Mouse (Mus musculus) heart, postnatal 0 days (tissue): ENCODE data around the gene BC048562. TPM values are rescaled to one million over a fixed set of nuclear protein-coding genes. Genes with fewer than 3 reads are reported as not detected.
A peak's percentile ranks its signal among the peaks of the same experiment; 100 is the strongest.

ENCODE experiments used
- ATAC-seq: fragments of 200-750 bp; cut with Nextera tagmentation; 2 replicates; pipeline ENCODE4 v1.8.0; 2017; ENCODE audit warnings: low read depth, moderate number of reproducible peaks, moderate library complexity; ENCODE audit not compliant: insufficient read depth
- DNase-seq: peaks from one replicate; pipeline ENCODE4 v3.0.0-alpha.2; 2016; ENCODE audit warnings: low spot score
- H3K27ac ChIP-seq: fragments of 300-500 bp; sonication (generic); 2 replicates; pipeline ENCODE4 v1.5.1; 2014; ENCODE audit warnings: low read depth, mild to moderate bottlenecking
- H3K27me3 ChIP-seq: fragments of 300-500 bp; sonication (generic); 2 replicates; pipeline ENCODE4 v1.6.1; 2014; ENCODE audit warnings: low read length, mixed read lengths; ENCODE audit not compliant: control insufficient read depth, insufficient read depth
- H3K36me3 ChIP-seq: fragments of 300-500 bp; sonication (generic); replicated peaks from 2 replicates; pipeline ENCODE4 v1.6.1; 2014; ENCODE audit warnings: low read length, mixed read lengths; ENCODE audit not compliant: control insufficient read depth, insufficient read depth
- H3K4me1 ChIP-seq: fragments of 300-500 bp; sonication (generic); 2 replicates; pipeline ENCODE4 v1.6.1; 2014; ENCODE audit warnings: antibody characterized with exemption; ENCODE audit not compliant: control insufficient read depth, insufficient read depth
- H3K4me2 ChIP-seq: fragments of 300-500 bp; sonication (generic); 2 replicates; pipeline ENCODE4 v1.6.1; 2014; ENCODE audit warnings: low read depth, mild to moderate bottlenecking, low read length, moderate library complexity
- H3K4me3 ChIP-seq: fragments of 300-500 bp; sonication (generic); 2 replicates; pipeline ENCODE4 v1.5.1; 2014; ENCODE audit warnings: low read depth, low read length
- H3K9ac ChIP-seq: fragments of 300-500 bp; sonication (generic); replicated peaks from 2 replicates; pipeline ENCODE4 v1.6.1; 2014; ENCODE audit warnings: low read depth, low read length, mixed read lengths
- H3K9me3 ChIP-seq: fragments of 300-500 bp; sonication (generic); replicated peaks from 2 replicates; pipeline ENCODE4 v1.6.1; 2016; ENCODE audit warnings: low read length; ENCODE audit not compliant: control insufficient read depth
- CTCF ChIP-seq: IDR thresholded peaks from 2 replicates; pipeline ENCODE4 v1.5.1; 2016; ENCODE audit warnings: antibody characterized with exemption, control low read depth, low read depth
- EP300 ChIP-seq: IDR thresholded peaks from 2 replicates; pipeline ENCODE4 v1.6.1; 2016; ENCODE audit warnings: antibody characterized with exemption, low read depth
- WGBS: fragments of 180-500 bp; shearing (Covaris S2); extraction: QIAGEN DNeasy Blood & Tissue Kit; methylation state at CpG from one replicate; pipeline ENCODE4 v1.1.7; 2014; 5-methylcytosine and 5-hydroxymethylcytosine counted together
- polyA plus RNA-seq: library from polyadenylated mRNA; unstranded; fragments of >200 nt; fragmentation: Nextera tagmentation; extraction: Ambion mirVana; gene quantifications from 2 replicates; pipeline ENCODE4 v1.2.1, GENCODE M21; 2015
- total RNA-seq: library from RNA; depleted of rRNA; stranded (reverse); fragments of >200 nt; gene quantifications from 2 replicates; pipeline ENCODE4 v1.2.3, GENCODE M21; 2014; ENCODE audit warnings: low replicate concordance

BC048562 gene
- total and polyA plus RNA-seq, 2 experiments from 2014 or later: not detected

DNA sequence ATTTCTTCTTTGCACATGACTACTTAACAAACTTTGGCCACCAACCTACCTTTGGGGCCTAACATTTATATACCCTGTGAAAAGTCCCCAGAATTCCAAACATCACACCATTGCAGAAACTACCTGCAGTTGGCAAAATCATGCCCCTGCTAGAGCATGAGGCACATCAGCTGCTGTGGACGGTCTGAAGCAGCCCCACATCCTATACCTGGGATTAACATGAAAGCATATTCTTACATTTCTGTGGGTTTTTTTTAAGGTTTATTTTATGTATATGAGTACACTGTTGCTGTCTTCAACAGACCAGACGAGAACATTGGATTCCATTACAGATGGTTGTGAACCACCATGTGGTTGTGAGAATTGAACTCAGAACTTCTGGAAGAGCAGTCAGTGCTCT, 29.9 kb downstream of the BC048562 start:
- Histone ChIP-seq H3K4me3 (no peak overlapping the region), H3K27me3 (no peaks in the 10 kb centered on the region), H3K9me3 (no peaks in the 10 kb centered on the region), H3K4me2 (no peak overlapping the region), H3K27ac (no peak overlapping the region), H3K9ac (no peak overlapping the region), H3K36me3 (peaks cover 33% of the 10 kb centered on the region), H3K4me1 (peaks cover 10% of the 10 kb centered on the region)
- no peak for TF ChIP-seq CTCF
- no peak for TF ChIP-seq EP300
- ATAC-seq (no peak), DNase-seq (no peak)
- WGBS: 91% methylated on average over 2 of the region's 2 CpGs

DNA sequence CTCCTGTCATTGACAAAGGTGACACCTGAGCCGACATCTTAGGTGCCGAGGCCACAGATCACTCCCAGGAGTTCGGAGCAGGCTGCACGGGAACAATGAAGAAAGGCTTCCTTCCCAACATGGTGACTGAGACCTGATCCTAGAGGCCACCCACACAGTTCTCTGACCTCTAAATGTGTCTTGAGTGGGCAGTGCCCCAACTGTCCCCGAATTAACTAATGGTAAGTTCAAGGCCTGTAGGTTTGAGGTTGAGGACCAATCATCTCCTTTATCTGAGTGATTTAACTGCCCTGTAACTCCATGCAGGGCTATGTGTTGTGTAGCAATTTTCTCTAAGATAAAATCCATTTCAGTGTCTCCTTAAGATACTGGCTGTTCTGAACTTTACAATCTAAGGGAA, 33.1 kb downstream of the BC048562 start:
- Histone ChIP-seq H3K4me3 (no peak overlapping the region), H3K4me1 (no peaks in the 10 kb centered on the region), H3K27ac (no peak overlapping the region), H3K9me3 (no peaks in the 10 kb centered on the region), H3K36me3 (peaks cover 17% of the 10 kb centered on the region; the same call in 1 of the 2 replicates), H3K4me2 (no peak overlapping the region), H3K27me3 (no peaks in the 10 kb centered on the region), H3K9ac (no peak overlapping the region)
- no peak for ATAC-seq
- DNase-seq: no peak
- TF ChIP-seq EP300 (no peak), CTCF (no peak)
- WGBS: 64% methylated on average over 5 of the region's 5 CpGs

DNA sequence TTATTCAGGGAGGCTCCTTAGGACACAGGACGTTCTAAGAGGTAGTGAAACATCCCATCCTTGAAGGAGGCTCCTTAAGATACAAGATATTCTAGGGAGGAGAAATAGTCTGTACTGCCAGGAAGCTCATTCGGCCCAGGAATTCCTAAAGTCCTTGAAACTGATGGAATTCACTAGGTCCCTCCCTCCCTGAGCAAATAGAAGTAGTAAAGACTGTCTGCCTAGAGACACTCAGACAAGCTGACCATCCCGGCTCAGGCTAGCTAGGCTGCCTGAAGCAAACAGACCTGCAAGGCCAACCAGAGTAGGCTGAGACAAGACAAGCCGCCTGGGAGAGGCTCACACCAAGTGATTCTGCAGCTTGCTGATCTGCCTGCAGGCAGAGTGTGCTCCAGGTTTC, 33.6 kb downstream of the BC048562 start:
- WGBS: 52% methylated on average over 4 of the region's 4 CpGs
- H3K4me3 ChIP-seq: no peak overlapping the region
- ATAC-seq: no peak
- no peaks in the 10 kb centered on the region for H3K4me1 ChIP-seq
- TF ChIP-seq CTCF (no peak), EP300 (no peak)
- H3K4me2 ChIP-seq: no peak overlapping the region
- H3K9me3 ChIP-seq: no peaks in the 10 kb centered on the region
- H3K36me3 ChIP-seq: peaks cover 13% of the 10 kb centered on the region; the same call in 1 of the 2 replicates
- no peaks in the 10 kb centered on the region for H3K27me3 ChIP-seq
- no peak overlapping the region for H3K27ac ChIP-seq
- DNase-seq: no peak
- H3K9ac ChIP-seq: no peak overlapping the region

DNA sequence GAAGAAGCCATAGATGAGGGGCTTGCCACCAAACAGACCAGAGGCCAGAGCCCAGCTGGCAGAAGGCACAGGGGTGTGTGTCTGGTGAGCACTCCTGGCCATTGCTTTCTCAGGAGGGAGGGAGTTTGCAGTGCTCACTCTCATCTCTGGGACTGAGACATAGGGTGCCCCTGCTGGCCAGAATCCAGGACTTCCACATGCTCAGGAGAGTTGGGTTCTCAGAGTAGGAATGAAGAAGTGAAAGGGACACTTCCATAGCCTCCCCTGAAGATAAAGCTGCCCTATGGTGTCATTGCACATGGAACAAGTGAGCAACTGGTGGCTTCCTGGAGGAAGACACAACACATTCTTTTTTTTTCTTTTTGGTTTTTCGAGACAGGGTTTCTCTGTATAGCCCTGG, 38.2 kb downstream of the BC048562 start:
- ATAC-seq (no peak), DNase-seq (no peak)
- Histone ChIP-seq H3K4me3 (no peak overlapping the region), H3K27ac (no peak overlapping the region), H3K27me3 (no peaks in the 10 kb centered on the region), H3K4me1 (peaks cover 6% of the 10 kb centered on the region), H3K36me3 (no peaks in the 10 kb centered on the region), H3K4me2 (no peak overlapping the region), H3K9me3 (no peaks in the 10 kb centered on the region), H3K9ac (no peak overlapping the region)
- no peak for TF ChIP-seq EP300
- TF ChIP-seq CTCF: no peak
- WGBS: 80% methylated on average over 1 of the region's 1 CpGs

DNA sequence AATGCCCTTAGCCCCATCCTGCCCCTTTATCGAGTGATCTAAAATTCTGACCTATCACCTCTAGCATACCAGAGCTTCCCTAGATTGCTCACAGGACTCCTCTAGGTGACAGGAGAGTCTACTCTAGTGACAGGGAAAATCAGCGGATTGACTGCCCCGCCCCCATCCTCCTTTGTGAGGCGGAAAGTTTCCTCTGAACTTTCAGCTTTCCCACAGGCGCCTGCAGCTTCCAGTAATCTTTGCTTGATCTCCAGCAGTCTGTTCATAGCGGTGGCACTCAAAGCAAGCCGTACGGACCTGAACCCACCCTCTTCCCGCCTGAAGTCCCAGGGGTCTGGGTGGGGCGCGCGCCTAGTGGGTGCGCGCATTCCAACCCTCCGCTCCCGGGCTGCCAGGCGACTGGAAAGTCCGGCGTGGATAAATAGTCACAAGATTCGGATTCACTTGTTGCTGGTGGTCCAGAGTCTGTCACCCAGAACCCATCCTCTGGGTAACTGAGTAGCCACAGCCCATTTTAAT, 42.4 kb downstream of the BC048562 start:
- no peak for TF ChIP-seq CTCF
- TF ChIP-seq EP300: peak; percentile 78
- H3K27ac ChIP-seq: peak overlapping the region; percentile 85
- WGBS: under 1% methylated on average over 20 of the region's 20 CpGs
- ATAC-seq: peak; percentile 75
- peaks cover 26% of the 10 kb centered on the region for H3K4me1 ChIP-seq
- peak overlapping the region; percentile 53; the same call in 1 of the 2 replicates for H3K9ac ChIP-seq
- DNase-seq: peak; percentile 83
- H3K4me3 ChIP-seq: peak overlapping the region; percentile 59
- H3K4me2 ChIP-seq: peak overlapping the region; percentile 94
- no peaks in the 10 kb centered on the region for H3K27me3 ChIP-seq
- H3K9me3 ChIP-seq: no peaks in the 10 kb centered on the region
- peaks cover 20% of the 10 kb centered on the region for H3K36me3 ChIP-seq

DNA sequence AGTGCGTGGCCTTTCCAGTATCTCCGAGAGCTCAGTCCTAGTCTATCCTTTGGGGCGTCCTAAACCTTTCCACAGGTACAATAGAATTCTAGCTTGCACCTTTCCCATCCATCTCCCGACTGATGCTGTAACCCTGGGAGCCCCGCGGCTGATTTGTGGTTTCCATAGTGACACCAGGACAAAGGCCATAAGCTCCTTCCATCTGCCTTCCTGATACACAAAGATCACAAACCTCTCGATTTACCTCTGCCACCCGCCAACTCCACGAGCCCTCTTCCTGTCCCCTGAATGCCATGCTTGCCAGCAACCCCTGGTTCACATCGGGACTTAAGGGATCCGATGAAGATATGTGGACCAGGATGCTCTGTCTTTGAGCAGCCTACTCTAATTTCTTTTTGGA, 43.0 kb downstream of the BC048562 start:
- peak overlapping the region; percentile 94 for H3K4me2 ChIP-seq
- no peaks in the 10 kb centered on the region for H3K9me3 ChIP-seq
- peak overlapping the region; percentile 85 for H3K27ac ChIP-seq
- peaks cover 26% of the 10 kb centered on the region for H3K4me1 ChIP-seq
- no peak overlapping the region for H3K9ac ChIP-seq
- ATAC-seq (no peak; the same call in 1 of the 2 replicates), DNase-seq (no peak)
- peak overlapping the region; percentile 64; the same call in 1 of the 2 replicates for H3K4me3 ChIP-seq
- peaks cover 25% of the 10 kb centered on the region for H3K36me3 ChIP-seq
- no peak for TF ChIP-seq EP300
- H3K27me3 ChIP-seq: no peaks in the 10 kb centered on the region
- WGBS: 35% methylated on average over 11 of the region's 11 CpGs
